Mouse (Mus musculus): ENCODE measurements at regions not wholly inside any gene's neighbourhood (a gene's known extent, or its start where the extent isn't known, plus 50 kb on each side); places are given as distances from the start of the nearest gene placed in this dataset.

DNA sequence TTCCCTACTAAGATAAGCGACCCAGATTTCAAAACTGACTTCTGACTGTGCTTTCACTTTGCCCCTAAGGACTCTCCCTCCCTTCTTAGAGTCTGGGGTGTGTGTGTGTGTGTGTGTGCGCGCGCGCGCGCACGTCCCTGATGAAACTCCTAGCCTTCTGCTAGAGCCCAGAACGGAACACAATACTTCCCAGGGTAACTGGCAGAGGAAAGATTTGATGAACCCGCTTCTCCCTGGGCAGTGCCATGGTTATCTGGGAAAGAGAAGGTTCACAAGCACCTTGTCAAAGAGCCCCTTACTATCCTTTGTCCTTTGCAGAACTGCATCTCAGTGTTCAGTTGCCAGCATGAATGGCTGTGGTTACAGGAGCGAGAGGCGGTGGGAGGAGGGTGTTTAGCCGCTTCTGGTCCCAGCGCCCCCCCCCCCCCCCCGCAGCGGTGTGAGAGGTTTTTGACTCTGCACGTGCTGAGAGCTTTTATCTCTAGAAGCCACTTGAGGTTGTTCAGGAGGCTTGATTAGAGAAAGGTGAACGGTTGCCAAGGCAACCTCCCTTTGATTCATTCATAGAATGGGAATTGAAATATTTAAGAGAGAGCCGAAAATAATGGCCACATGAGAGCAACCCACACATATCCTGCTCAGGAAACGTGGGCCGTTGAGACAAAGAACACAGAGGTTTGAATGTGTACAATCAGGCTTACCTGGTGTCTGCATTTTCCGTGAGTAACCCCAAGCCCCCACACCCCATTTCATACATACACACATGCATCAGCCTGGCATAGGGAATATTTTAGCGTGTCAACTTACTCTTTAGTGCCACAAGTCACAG lies 286.3 kb upstream of the Gm10131 start:
- no peak overlapping the region for H3K4me3 ChIP-seq (replicated peaks; ENCODE audit: insufficient read depth, low read depth, low read length)
- no peak overlapping the region for H3K27ac ChIP-seq (ENCODE audit: insufficient read depth, low read length)
- H3K4me1 ChIP-seq (ENCODE audit: control insufficient read depth, insufficient read depth, low read length) = peaks cover 5% of the 10 kb centered on the region
- no peaks in the 10 kb centered on the region for H3K27me3 ChIP-seq (ENCODE audit: control insufficient read depth, insufficient read depth, low read length)
- no peak for TF ChIP-seq CTCF (IDR thresholded peaks at IDR 0.05; ENCODE audit: borderline replicate concordance, insufficient read depth, low read depth, low read length)
- no peak for TF ChIP-seq POLR2A (IDR thresholded peaks at IDR 0.05; ENCODE audit: borderline replicate concordance, insufficient read depth, low read length)
- DNase-seq = no peak
- WGBS = 54% methylated on average over 23 of the region's 23 CpGs

DNA sequence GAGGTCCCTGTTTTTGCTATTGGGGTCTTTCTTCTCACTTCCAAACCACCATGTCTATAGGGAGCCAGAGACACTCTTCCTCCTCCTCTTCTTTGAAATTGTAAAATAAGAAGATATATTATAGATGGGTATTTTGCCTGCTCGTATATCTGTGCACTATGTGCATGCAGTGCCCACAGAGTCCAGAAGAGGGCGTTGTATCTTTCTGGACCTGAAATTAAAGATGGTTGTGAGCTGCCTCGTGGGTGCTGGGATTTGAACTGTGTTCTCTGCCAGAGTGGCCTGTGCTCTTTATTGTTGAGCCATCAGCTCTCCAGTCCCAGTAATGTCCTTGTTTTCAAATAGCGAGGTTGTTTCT lies 285.7 kb upstream of the Gm10131 start:
- H3K27me3 ChIP-seq (ENCODE audit: control insufficient read depth, insufficient read depth, low read length) = no peaks in the 10 kb centered on the region
- no peak for DNase-seq
- 69% methylated on average over 4 of the region's 4 CpGs for WGBS
- no peak for TF ChIP-seq CTCF (IDR thresholded peaks at IDR 0.05; ENCODE audit: borderline replicate concordance, insufficient read depth, low read depth, low read length)
- no peak for TF ChIP-seq POLR2A (IDR thresholded peaks at IDR 0.05; ENCODE audit: borderline replicate concordance, insufficient read depth, low read length)
- H3K4me1 ChIP-seq (ENCODE audit: control insufficient read depth, insufficient read depth, low read length) = peaks cover 11% of the 10 kb centered on the region
- no peak overlapping the region for H3K4me3 ChIP-seq (replicated peaks; ENCODE audit: insufficient read depth, low read depth, low read length)
- H3K27ac ChIP-seq (ENCODE audit: insufficient read depth, low read length) = no peak overlapping the region

GRCm38 (mm10) chr8:34392981-34393828 lies 281.7 kb upstream of the Gm10131 start:
- TF ChIP-seq POLR2A (IDR thresholded peaks at IDR 0.05; ENCODE audit: borderline replicate concordance, insufficient read depth, low read length) (no peak), CTCF (IDR thresholded peaks at IDR 0.05; ENCODE audit: borderline replicate concordance, insufficient read depth, low read depth, low read length) (no peak)
- DNase-seq = peak; percentile 76 to 90
- Histone ChIP-seq H3K27ac (ENCODE audit: insufficient read depth, low read length) (no peak overlapping the region), H3K4me1 (ENCODE audit: control insufficient read depth, insufficient read depth, low read length) (peaks cover 11% of the 10 kb centered on the region), H3K27me3 (ENCODE audit: control insufficient read depth, insufficient read depth, low read length) (no peaks in the 10 kb centered on the region), H3K4me3 (replicated peaks; ENCODE audit: insufficient read depth, low read depth, low read length) (no peak overlapping the region)
- 29% methylated on average over 15 of the region's 15 CpGs for WGBS

- WGBS = 28% methylated on average over 14 of the region's 14 CpGs
- no peaks in the 10 kb centered on the region for H3K27me3 ChIP-seq (ENCODE audit: control insufficient read depth, insufficient read depth, low read length)
- no peak for DNase-seq
- no peak overlapping the region for H3K27ac ChIP-seq (ENCODE audit: insufficient read depth, low read length)
- H3K4me3 ChIP-seq (replicated peaks; ENCODE audit: insufficient read depth, low read depth, low read length) = no peak overlapping the region
- H3K4me1 ChIP-seq (ENCODE audit: control insufficient read depth, insufficient read depth, low read length) = peaks cover 11% of the 10 kb centered on the region
- TF ChIP-seq CTCF (IDR thresholded peaks at IDR 0.05; ENCODE audit: borderline replicate concordance, insufficient read depth, low read depth, low read length) = no peak
- TF ChIP-seq POLR2A (IDR thresholded peaks at IDR 0.05; ENCODE audit: borderline replicate concordance, insufficient read depth, low read length) = no peak
Measured at GRCm38 (mm10) chr8:34392208-34392980, 280.9 kb upstream of the Gm10131 start.

GRCm38 (mm10) chr8:34385806-34386439 lies 274.4 kb upstream of the Gm10131 start:
- H3K4me1 ChIP-seq (ENCODE audit: control insufficient read depth, insufficient read depth, low read length) = no peaks in the 10 kb centered on the region
- no peaks in the 10 kb centered on the region for H3K27me3 ChIP-seq (ENCODE audit: control insufficient read depth, insufficient read depth, low read length)
- TF ChIP-seq POLR2A (IDR thresholded peaks at IDR 0.05; ENCODE audit: borderline replicate concordance, insufficient read depth, low read length) = no peak
- no peak for TF ChIP-seq CTCF (IDR thresholded peaks at IDR 0.05; ENCODE audit: borderline replicate concordance, insufficient read depth, low read depth, low read length)
- no peak overlapping the region for H3K27ac ChIP-seq (ENCODE audit: insufficient read depth, low read length)
- H3K4me3 ChIP-seq (replicated peaks; ENCODE audit: insufficient read depth, low read depth, low read length) = no peak overlapping the region
- WGBS = 38% methylated on average over 10 of the region's 10 CpGs
- DNase-seq = peak in 1 of 2 experiments; percentile 45

- Histone ChIP-seq H3K4me3 (replicated peaks; ENCODE audit: insufficient read depth, low read depth, low read length) (no peak overlapping the region), H3K4me1 (ENCODE audit: control insufficient read depth, insufficient read depth, low read length) (no peaks in the 10 kb centered on the region), H3K27ac (ENCODE audit: insufficient read depth, low read length) (no peak overlapping the region), H3K27me3 (ENCODE audit: control insufficient read depth, insufficient read depth, low read length) (no peaks in the 10 kb centered on the region)
- no peak for TF ChIP-seq POLR2A (IDR thresholded peaks at IDR 0.05; ENCODE audit: borderline replicate concordance, insufficient read depth, low read length)
- no peak for TF ChIP-seq CTCF (IDR thresholded peaks at IDR 0.05; ENCODE audit: borderline replicate concordance, insufficient read depth, low read depth, low read length)
- no peak for DNase-seq
- WGBS = 35% methylated on average over 19 of the region's 19 CpGs
Measured at GRCm38 (mm10) chr8:34380615-34381014, 269.1 kb upstream of the Gm10131 start.

DNA sequence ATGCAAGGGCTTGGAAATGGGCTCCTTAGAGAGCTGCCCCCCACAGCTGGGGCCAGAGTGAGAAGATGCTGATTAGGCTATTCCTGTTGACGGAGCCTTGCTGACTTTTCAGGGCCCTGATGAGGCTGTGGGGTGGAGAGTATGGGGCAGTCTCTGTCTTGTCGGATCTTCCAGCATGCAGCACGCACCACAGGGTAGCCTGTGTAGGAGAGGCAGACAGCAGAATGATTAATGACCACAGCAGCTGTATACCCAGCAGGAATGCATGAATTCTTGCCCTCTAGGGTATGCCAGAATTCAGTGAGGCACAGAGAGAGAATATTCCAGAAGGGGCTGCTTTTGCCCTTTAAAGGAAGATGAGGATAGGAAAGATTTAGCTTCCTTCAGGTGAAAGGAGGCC lies 265.6 kb upstream of the Gm10131 start:
- H3K4me1 ChIP-seq (ENCODE audit: control insufficient read depth, insufficient read depth, low read length) = no peaks in the 10 kb centered on the region
- no peaks in the 10 kb centered on the region for H3K27me3 ChIP-seq (ENCODE audit: control insufficient read depth, insufficient read depth, low read length)
- TF ChIP-seq CTCF (IDR thresholded peaks at IDR 0.05; ENCODE audit: borderline replicate concordance, insufficient read depth, low read depth, low read length) (no peak), POLR2A (IDR thresholded peaks at IDR 0.05; ENCODE audit: borderline replicate concordance, insufficient read depth, low read length) (no peak)
- no peak overlapping the region for H3K27ac ChIP-seq (ENCODE audit: insufficient read depth, low read length)
- H3K4me3 ChIP-seq (replicated peaks; ENCODE audit: insufficient read depth, low read depth, low read length) = no peak overlapping the region
- no peak for DNase-seq
- WGBS = 53% methylated on average over 3 of the region's 3 CpGs
